In the genomic region with DNA sequence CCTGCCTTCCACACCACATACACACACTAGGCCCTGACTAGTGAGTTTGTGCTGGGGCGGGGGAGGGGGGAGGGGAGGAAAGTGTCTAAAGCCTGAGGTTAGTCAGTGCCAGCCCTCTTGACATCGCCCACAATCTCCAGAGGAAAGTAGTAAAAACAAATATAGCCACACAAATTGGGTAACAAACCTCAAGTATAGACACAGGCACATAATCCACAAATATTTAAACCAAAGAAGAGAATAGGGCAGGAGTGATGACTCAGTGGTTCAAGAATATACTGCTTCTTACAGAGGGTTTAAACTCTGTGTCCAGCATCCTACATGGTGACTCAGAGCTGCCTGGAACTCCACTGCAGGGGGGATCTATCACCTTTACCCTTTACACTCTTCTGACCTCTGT, we compare ENCODE assay signal across 16 mouse cellular contexts.
"Had no signal": no experiment of that assay in that cellular context is flagged by ENCODE, and none has a peak within 500 bp of the region (broad histone marks: within the 10 kb centered on the region; RNA-seq: fewer than 3 reads in every experiment).

No protein-coding gene starts in this region.

- H3K4me3 ChIP-seq: layer of hippocampus, adult 2 months; limb, embryonic 12.5 days; liver, embryonic 13.5 days; megakaryocyte, embryonic 14.5 days; neural tube, embryonic 15.5 days had no signal

- ATAC-seq: liver, postnatal 0 days; midbrain, embryonic 16.5 days had no signal

- H3K4me1 ChIP-seq: limb, embryonic 12.5 days; liver, embryonic 13.5 days; megakaryocyte, embryonic 14.5 days; neural tube, embryonic 15.5 days had no signal

- H3K27ac ChIP-seq: kidney, postnatal 0 days; layer of hippocampus, adult 2 months; limb, embryonic 12.5 days; liver, embryonic 13.5 days; macrophage; neural tube, embryonic 15.5 days had no signal

- H3K9ac ChIP-seq: limb, embryonic 12.5 days; liver, embryonic 13.5 days; liver, postnatal 0 days; neural tube, embryonic 15.5 days had no signal

- DNase-seq: kidney, adult 11 months; kidney, adult 9 months; kidney, postnatal 36 days; liver; liver, embryonic 13.5 days; liver, postnatal 0 days; thymus, adult 18-20 months; thymus, postnatal 25 days had no signal

- H3K9me3 ChIP-seq: limb, embryonic 12.5 days; liver, embryonic 13.5 days; neural tube, embryonic 15.5 days had no signal

- H3K36me3 ChIP-seq: limb, embryonic 12.5 days; liver, embryonic 13.5 days; neural tube, embryonic 15.5 days had no signal

- H3K4me2 ChIP-seq: limb, embryonic 12.5 days; liver, embryonic 13.5 days; midbrain, embryonic 11.5 days; neural tube, embryonic 15.5 days had no signal

- H3K27me3 ChIP-seq: limb, embryonic 12.5 days; liver, embryonic 13.5 days; megakaryocyte, embryonic 14.5 days; neural tube, embryonic 15.5 days had no signal
